Mouse (Mus musculus) heart, embryonic 11.5 days (tissue): ENCODE results near the gene Nt5e. TPM values are rescaled to one million over a fixed set of nuclear protein-coding genes. Genes with fewer than 3 reads are reported as not detected.

Source experiments
- ATAC-seq: fragments of 200-750 bp; cut with Nextera tagmentation; replicated peaks from 2 replicates; pipeline ENCODE4 v1.8.0; 2017; ENCODE audit warnings: moderate library complexity; ENCODE audit not compliant: insufficient number of reproducible peaks, low FRiP score, low TSS enrichment
- H3K27ac ChIP-seq: fragments of 300-500 bp; sonication (generic); 2 replicates; pipeline ENCODE4 v1.5.1; 2014; ENCODE audit warnings: mild to moderate bottlenecking, low read depth, low read length
- H3K27me3 ChIP-seq: fragments of 300-500 bp; sonication (generic); 2 replicates; pipeline ENCODE4 v1.6.1; 2014; ENCODE audit warnings: mild to moderate bottlenecking, low read length, mixed read lengths; ENCODE audit not compliant: control insufficient read depth, insufficient read depth
- H3K36me3 ChIP-seq: fragments of 300-500 bp; sonication (generic); 2 replicates; pipeline ENCODE4 v1.6.1; 2014; ENCODE audit warnings: mild to moderate bottlenecking, low read length, moderate library complexity, mixed read lengths; ENCODE audit not compliant: control insufficient read depth, insufficient read depth
- H3K4me1 ChIP-seq: fragments of 300-500 bp; sonication (generic); 2 replicates; pipeline ENCODE4 v1.6.1; 2014; ENCODE audit warnings: low read length; ENCODE audit not compliant: control insufficient read depth, insufficient read depth
- H3K4me2 ChIP-seq: fragments of 300-500 bp; sonication (generic); 2 replicates; pipeline ENCODE4 v1.6.1; 2014; ENCODE audit warnings: mild to moderate bottlenecking, moderate library complexity
- H3K4me3 ChIP-seq: fragments of 300-500 bp; sonication (generic); 2 replicates; pipeline ENCODE4 v1.5.1; 2014; ENCODE audit warnings: low read depth, low read length
- H3K9ac ChIP-seq: fragments of 300-500 bp; sonication (generic); 2 replicates; pipeline ENCODE4 v1.6.1; 2014; ENCODE audit warnings: mild to moderate bottlenecking, low read depth, low read length, moderate library complexity
- H3K9me3 ChIP-seq: fragments of 300-500 bp; sonication (generic); replicated peaks from 2 replicates; pipeline ENCODE4 v1.6.1; 2016; ENCODE audit warnings: low read length; ENCODE audit not compliant: control insufficient read depth
- WGBS: fragments of 180-500 bp; shearing (Covaris S2); extraction: QIAGEN DNeasy Blood & Tissue Kit; methylation state at CpG from one replicate; pipeline ENCODE4 v1.1.7; 2014; ENCODE audit not compliant: insufficient replicate concordance; 5-methylcytosine and 5-hydroxymethylcytosine counted together
- polyA plus RNA-seq: library from polyadenylated mRNA; unstranded; fragments of >200 nt; fragmentation: Nextera tagmentation; extraction: Ambion mirVana; gene quantifications from 2 replicates; pipeline ENCODE4 v1.2.1, GENCODE M21; 2014

Nt5e gene
- polyA plus RNA-seq, 1 experiment from 2014 or later = 3.0 TPM

GRCm38 (mm10) chr9:88351163-88351562 lies 24.2 kb downstream of the Nt5e start:
- H3K4me1 ChIP-seq = no peaks in the 10 kb centered on the region
- 50% methylated on average over 3 of the region's 3 CpGs for WGBS
- no peak overlapping the region for H3K9ac ChIP-seq
- no peak overlapping the region for H3K27ac ChIP-seq
- no peak for ATAC-seq
- H3K36me3 ChIP-seq = no peaks in the 10 kb centered on the region
- H3K4me2 ChIP-seq = no peak overlapping the region
- no peaks in the 10 kb centered on the region for H3K9me3 ChIP-seq
- H3K27me3 ChIP-seq = no peaks in the 10 kb centered on the region
- H3K4me3 ChIP-seq = no peak overlapping the region

- Histone ChIP-seq H3K4me3 (no peak overlapping the region), H3K9ac (no peak overlapping the region), H3K4me1 (no peaks in the 10 kb centered on the region), H3K9me3 (no peaks in the 10 kb centered on the region), H3K4me2 (no peak overlapping the region), H3K36me3 (no peaks in the 10 kb centered on the region), H3K27me3 (no peaks in the 10 kb centered on the region), H3K27ac (no peak overlapping the region)
- no peak for ATAC-seq
- WGBS = 69% methylated on average over 6 of the region's 6 CpGs
Measured at GRCm38 (mm10) chr9:88352741-88353140, 25.7 kb downstream of the Nt5e start.

GRCm38 (mm10) chr9:88353459-88353858 lies 26.5 kb downstream of the Nt5e start:
- H3K9me3 ChIP-seq = no peaks in the 10 kb centered on the region
- no peaks in the 10 kb centered on the region for H3K27me3 ChIP-seq
- H3K9ac ChIP-seq = no peak overlapping the region
- H3K4me1 ChIP-seq = no peaks in the 10 kb centered on the region
- H3K4me2 ChIP-seq = no peak overlapping the region
- H3K27ac ChIP-seq = no peak overlapping the region
- no peak overlapping the region for H3K4me3 ChIP-seq
- ATAC-seq = no peak
- WGBS = 85% methylated on average over 7 of the region's 7 CpGs
- H3K36me3 ChIP-seq = no peaks in the 10 kb centered on the region

GRCm38 (mm10) chr9:88357173-88357572 lies 30.2 kb downstream of the Nt5e start:
- 55% methylated on average over 3 of the region's 3 CpGs for WGBS
- no peaks in the 10 kb centered on the region for H3K27me3 ChIP-seq
- H3K9ac ChIP-seq = no peak overlapping the region
- no peaks in the 10 kb centered on the region for H3K36me3 ChIP-seq
- H3K4me2 ChIP-seq = no peak overlapping the region
- H3K4me3 ChIP-seq = no peak overlapping the region
- ATAC-seq = no peak
- H3K9me3 ChIP-seq = no peaks in the 10 kb centered on the region
- H3K27ac ChIP-seq = no peak overlapping the region
- peaks cover 10% of the 10 kb centered on the region for H3K4me1 ChIP-seq

GRCm38 (mm10) chr9:88359140-88359539 lies 32.1 kb downstream of the Nt5e start:
- Histone ChIP-seq H3K4me1 (peaks cover 16% of the 10 kb centered on the region), H3K27ac (no peak overlapping the region), H3K9me3 (no peaks in the 10 kb centered on the region), H3K4me3 (no peak overlapping the region), H3K4me2 (no peak overlapping the region), H3K9ac (no peak overlapping the region), H3K36me3 (no peaks in the 10 kb centered on the region), H3K27me3 (no peaks in the 10 kb centered on the region)
- ATAC-seq = no peak
- 45% methylated on average over 2 of the region's 2 CpGs for WGBS

GRCm38 (mm10) chr9:88361211-88361909 lies 34.4 kb downstream of the Nt5e start:
- Histone ChIP-seq H3K4me3 (no peak overlapping the region), H3K27me3 (no peaks in the 10 kb centered on the region), H3K4me2 (no peak overlapping the region), H3K9ac (no peak overlapping the region), H3K27ac (no peak overlapping the region), H3K36me3 (peaks cover 3% of the 10 kb centered on the region; the same call in 1 of the 2 replicates), H3K9me3 (0 out of 2 replicates have a peak, but pooled peaks cover 3% of the 10 kb centered on the region), H3K4me1 (peaks cover 16% of the 10 kb centered on the region)
- WGBS = 65% methylated on average over 14 of the region's 14 CpGs
- no peak; the same call in 1 of the 2 replicates for ATAC-seq

GRCm38 (mm10) chr9:88362055-88362850 lies 35.3 kb downstream of the Nt5e start:
- Histone ChIP-seq H3K27me3 (no peaks in the 10 kb centered on the region), H3K4me2 (no peak overlapping the region), H3K36me3 (peaks cover 3% of the 10 kb centered on the region; the same call in 1 of the 2 replicates), H3K4me3 (no peak overlapping the region), H3K9me3 (0 out of 2 replicates have a peak, but pooled peaks cover 3% of the 10 kb centered on the region), H3K9ac (no peak overlapping the region), H3K4me1 (peaks cover 16% of the 10 kb centered on the region), H3K27ac (no peak overlapping the region)
- 25% methylated on average over 5 of the region's 5 CpGs for WGBS
- no peak for ATAC-seq

GRCm38 (mm10) chr9:88363102-88363501 lies 36.1 kb downstream of the Nt5e start:
- no peak overlapping the region for H3K27ac ChIP-seq

More at GRCm38 (mm10) chr9:88363102-88363501, 36.1 kb downstream of the Nt5e start:
- no peak overlapping the region for H3K9ac ChIP-seq
- H3K27me3 ChIP-seq = no peaks in the 10 kb centered on the region
- H3K4me3 ChIP-seq = no peak overlapping the region
- 0 out of 2 replicates have a peak, but pooled peaks cover 3% of the 10 kb centered on the region for H3K9me3 ChIP-seq
- peaks cover 16% of the 10 kb centered on the region for H3K4me1 ChIP-seq
- H3K36me3 ChIP-seq = peaks cover 3% of the 10 kb centered on the region; the same call in 1 of the 2 replicates
- 99% methylated on average over 3 of the region's 3 CpGs for WGBS
- ATAC-seq = no peak
- no peak overlapping the region for H3K4me2 ChIP-seq
